Mouse (Mus musculus): Measurements from ENCODE around the gene Epb41.

DNA sequence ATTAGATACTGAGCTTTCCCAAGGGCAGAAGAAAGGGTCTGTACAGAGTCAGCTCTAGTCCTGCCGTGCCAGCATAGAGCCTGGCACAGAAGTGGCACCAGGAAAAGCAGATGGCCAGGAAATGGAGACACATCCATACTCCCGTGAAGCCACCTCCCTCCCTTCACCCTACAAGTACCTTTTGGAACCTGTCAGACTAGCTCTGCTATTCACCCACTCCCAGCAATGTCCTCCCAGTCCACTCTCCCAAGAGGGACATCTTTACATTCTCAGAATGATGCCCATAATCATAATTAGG, 7.2 kb downstream of the Epb41 start:
- TF ChIP-seq CTCF (IDR thresholded peaks at IDR 0.05; ENCODE audit: extremely low read depth, insufficient read depth, insufficient read length, insufficient replicate concordance): no peak
- TF ChIP-seq POLR2A (IDR thresholded peaks at IDR 0.05; ENCODE audit: low read depth, low read length): no peak
